8 mouse cellular contexts compared by ENCODE assay signal in the genomic region with DNA sequence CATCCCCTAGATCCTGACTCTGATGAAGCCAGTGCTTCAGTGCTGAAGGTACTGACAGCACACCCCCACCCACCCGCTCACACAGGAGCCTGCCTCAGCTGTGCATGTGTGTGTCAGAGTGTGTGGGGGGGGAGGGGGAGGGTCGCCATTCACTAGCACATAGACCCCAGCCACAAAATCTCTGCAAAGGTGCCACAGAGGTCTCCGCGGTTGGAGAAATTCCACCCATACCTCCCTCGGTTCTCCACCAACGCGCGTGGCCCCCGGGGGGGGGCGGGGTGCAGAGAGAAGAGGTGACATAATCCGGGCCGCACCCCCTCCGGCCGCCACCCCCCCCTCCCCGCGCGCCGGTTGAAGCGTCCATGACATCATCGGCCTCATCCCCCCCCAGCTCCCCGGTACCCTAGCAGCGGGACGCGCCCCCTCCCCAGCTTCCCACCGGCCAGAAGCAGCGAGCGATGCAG. TPM values are rescaled to one million over a fixed set of nuclear protein-coding genes. Genes with fewer than 3 reads are reported as not detected.
DNase-seq lines count a peak whose midpoint lies in the region; ATAC-seq and TF ChIP-seq lines count a peak whose summit lies in the region.

No protein-coding gene starts in this region.

- no peak for DNase-seq in left cerebral cortex, adult 2 months (ENCODE audit: extremely low spot score in 1 of 2, low spot score in 2 of 2)
- no peak for DNase-seq in left cerebral cortex, adult 11 months (ENCODE audit: low spot score)
- DNase-seq in ZHBTc4 (ENCODE audit: low read depth, low spot score), result peak; percentile 66
- peak; percentile 67 for DNase-seq in forebrain, embryonic 14.5 days (ENCODE audit: low spot score)
- DNase-seq in liver, embryonic 14.5 days (ENCODE audit: low read depth in 3 of 3, low spot score in 3 of 3), result no peak
- DNase-seq in stomach, postnatal 0 days (ENCODE audit: low spot score), result no peak
- no peak for DNase-seq in B cell, adult 2 months

- peak overlapping the region; percentile 86 for H3K4me2 ChIP-seq in forebrain, embryonic 14.5 days (ENCODE audit: low read length)
- peak overlapping the region; percentile 86 for H3K4me2 ChIP-seq in liver, embryonic 14.5 days (ENCODE audit: low read depth)
- H3K4me2 ChIP-seq in stomach, postnatal 0 days (replicated peaks; ENCODE audit: low read depth), result peak overlapping the region; percentile 97

- TF ChIP-seq CTCF in left cerebral cortex, adult 2 months (IDR thresholded peaks at IDR 0.05), result no peak
- no peak for TF ChIP-seq CTCF in liver, embryonic 14.5 days (IDR thresholded peaks at IDR 0.05; ENCODE audit: low read depth)
- TF ChIP-seq CTCF in stomach, postnatal 0 days (IDR thresholded peaks at IDR 0.05; ENCODE audit: low read depth), result no peak

- intact Hi-C loops in left cerebral cortex, adult 2 months (cut with DNase I), result loop anchor here (1.0 kb wide), 1 partner anchor 22 kb away; a partner anchor contains a TSS

- under 1% methylated on average over 26 of the region's 27 CpGs for WGBS in forebrain, embryonic 14.5 days
- WGBS in liver, embryonic 14.5 days (ENCODE audit: insufficient replicate concordance), result 1% methylated on average over 25 of the region's 27 CpGs
- WGBS in stomach, postnatal 0 days, result under 1% methylated on average over 16 of the region's 27 CpGs

- peak overlapping the region; percentile 77 for H3K9ac ChIP-seq in forebrain, embryonic 14.5 days (ENCODE audit: low read length)
- peak overlapping the region; percentile 66 for H3K9ac ChIP-seq in liver, embryonic 14.5 days (replicated peaks)
- peak overlapping the region; percentile 68 for H3K9ac ChIP-seq in stomach, postnatal 0 days (ENCODE audit: low read length)

- H3K27me3 ChIP-seq in forebrain, embryonic 14.5 days (replicated peaks; ENCODE audit: control insufficient read depth, insufficient read depth, low read length), result peaks cover 9% of the 10 kb centered on the region; the same call in 1 of the 2 replicates
- peaks cover 11% of the 10 kb centered on the region for H3K27me3 ChIP-seq in liver, embryonic 14.5 days (ENCODE audit: control insufficient read depth, insufficient read depth, low read length)
- H3K27me3 ChIP-seq in stomach, postnatal 0 days (ENCODE audit: control insufficient read depth, insufficient read depth, low read length), result no peaks in the 10 kb centered on the region

- ATAC-seq in forebrain, embryonic 14.5 days, result peak; percentile 76
- ATAC-seq in liver, embryonic 14.5 days (ENCODE audit: insufficient read depth), result peak; percentile 34
- no peak; the same call in 1 of the 2 replicates for ATAC-seq in stomach, postnatal 0 days (ENCODE audit: low FRiP score, low TSS enrichment)
- ATAC-seq in megakaryocyte-erythroid progenitor cell, adult 5-6 weeks (replicated peaks; ENCODE audit: low FRiP score, low TSS enrichment, poor library complexity, severe bottlenecking), result no peak

- H3K27ac ChIP-seq in left cerebral cortex, adult 2 months, result peak overlapping the region; percentile 96
- peak overlapping the region; percentile 44; the same call in 1 of the 2 replicates for H3K27ac ChIP-seq in forebrain, embryonic 14.5 days (ENCODE audit: low read depth, low read length)
- no peak overlapping the region for H3K27ac ChIP-seq in liver, embryonic 14.5 days
- peak overlapping the region; percentile 30; the same call in 1 of the 2 replicates for H3K27ac ChIP-seq in stomach, postnatal 0 days (replicated peaks)

- H3K4me1 ChIP-seq in forebrain, embryonic 14.5 days (ENCODE audit: control insufficient read depth, insufficient read depth, low read length), result peaks cover 10% of the 10 kb centered on the region
- peaks cover 3 to 5% of the 10 kb centered on the region in 2 experiments for H3K4me1 ChIP-seq in liver, embryonic 14.5 days (replicated peaks; ENCODE audit: control insufficient read depth in 2 of 2, insufficient read depth in 2 of 2, low read length in 1 of 2)
- no peaks in the 10 kb centered on the region for H3K4me1 ChIP-seq in stomach, postnatal 0 days (replicated peaks; ENCODE audit: control insufficient read depth, insufficient read depth)

- peak overlapping the region; percentile 68 for H3K4me3 ChIP-seq in left cerebral cortex, adult 2 months
- peak overlapping the region; percentile 71 for H3K4me3 ChIP-seq in forebrain, embryonic 14.5 days (ENCODE audit: low read depth, low read length)
- peak overlapping the region; percentile 60 to 64 for H3K4me3 ChIP-seq in liver, embryonic 14.5 days (ENCODE audit: insufficient read depth in 1 of 2, low read depth in 2 of 2, low read length in 2 of 2)
- peak overlapping the region; percentile 67 for H3K4me3 ChIP-seq in stomach, postnatal 0 days (ENCODE audit: low read depth, low read length)

- TF ChIP-seq EP300 in liver, embryonic 14.5 days (IDR thresholded peaks at IDR 0.05; ENCODE audit: low read depth), result no peak
- TF ChIP-seq EP300 in stomach, postnatal 0 days (optimal IDR thresholded peaks at IDR 0.05), result no peak

- no peaks in the 10 kb centered on the region for H3K9me3 ChIP-seq in forebrain, embryonic 14.5 days (replicated peaks; ENCODE audit: control insufficient read depth, low read length)
- H3K9me3 ChIP-seq in liver, embryonic 14.5 days (ENCODE audit: control insufficient read depth, low read length), result no peaks in the 10 kb centered on the region
- no peaks in the 10 kb centered on the region for H3K9me3 ChIP-seq in stomach, postnatal 0 days (ENCODE audit: control insufficient read depth, low read length)

- no peaks in the 10 kb centered on the region for H3K36me3 ChIP-seq in forebrain, embryonic 14.5 days (ENCODE audit: control insufficient read depth, insufficient read depth, low read length)
- H3K36me3 ChIP-seq in liver, embryonic 14.5 days (replicated peaks; ENCODE audit: control insufficient read depth, insufficient read depth, low read depth), result no peaks in the 10 kb centered on the region
- no peaks in the 10 kb centered on the region for H3K36me3 ChIP-seq in stomach, postnatal 0 days (ENCODE audit: control insufficient read depth, insufficient read depth, low read length)

RNA-seq across cellular contexts. Expression of a gene that starts 0.4 kb away (rescaled TPM):
- total RNA-seq in left cerebral cortex, adult 2 months (2021), result 100 to 1,000 TPM; 202 to 214 TPM
- polyA plus RNA-seq in forebrain, embryonic 14.5 days (2014; fragmentation: Nextera tagmentation; extraction: Ambion mirVana), result 1.6 and 2.5 TPM in 2 replicates
- polyA plus RNA-seq in liver, embryonic 14.5 days (2012; rRNA removed), result 2.1 and 2.7 TPM in 2 replicates
- 0.27 and 0.42 TPM in 2 replicates for polyA plus RNA-seq in liver, embryonic 14.5 days (2014; fragmentation: Nextera tagmentation; extraction: Ambion mirVana)
- polyA plus RNA-seq in stomach, postnatal 0 days (2015; fragmentation: Nextera tagmentation; extraction: Ambion mirVana), result 2.9 and 3.1 TPM in 2 replicates
- 0.79 and 1.2 TPM in 2 replicates for total RNA-seq in megakaryocyte-erythroid progenitor cell, adult 5-6 weeks (2014; fragmentation: Nextera tagmentation)
- total RNA-seq in megakaryocyte-erythroid progenitor cell, adult 5-6 weeks (2017), result 0.08 TPM in 1 of 2 replicates, not detected in the other

RNA-seq across cellular contexts. Expression of a gene that starts 12.4 kb away (rescaled TPM):
- 10 to 100 TPM; 10.0 to 12.5 TPM for total RNA-seq in left cerebral cortex, adult 2 months (2021)
- polyA plus RNA-seq in forebrain, embryonic 14.5 days (2014; fragmentation: Nextera tagmentation; extraction: Ambion mirVana), result 13.0 and 14.9 TPM in 2 replicates
- polyA plus RNA-seq in liver, embryonic 14.5 days (2012; rRNA removed), result 3.3 and 3.4 TPM in 2 replicates
- polyA plus RNA-seq in liver, embryonic 14.5 days (2014; fragmentation: Nextera tagmentation; extraction: Ambion mirVana), result 5.4 and 6.3 TPM in 2 replicates
- 3.8 and 4.1 TPM in 2 replicates for polyA plus RNA-seq in stomach, postnatal 0 days (2015; fragmentation: Nextera tagmentation; extraction: Ambion mirVana)
- 9.1 and 15.6 TPM in 2 replicates for total RNA-seq in megakaryocyte-erythroid progenitor cell, adult 5-6 weeks (2014; fragmentation: Nextera tagmentation)
- total RNA-seq in megakaryocyte-erythroid progenitor cell, adult 5-6 weeks (2017), result 8.3 and 8.5 TPM in 2 replicates

RNA-seq across cellular contexts. Expression of a gene that starts 12.4 kb away (rescaled TPM):
- 1 to 10 TPM; 7.9 to 8.7 TPM for total RNA-seq in left cerebral cortex, adult 2 months (2021)
- 14.0 and 15.9 TPM in 2 replicates for polyA plus RNA-seq in forebrain, embryonic 14.5 days (2014; fragmentation: Nextera tagmentation; extraction: Ambion mirVana)
- 2.8 and 3.6 TPM in 2 replicates for polyA plus RNA-seq in liver, embryonic 14.5 days (2012; rRNA removed)
- polyA plus RNA-seq in liver, embryonic 14.5 days (2014; fragmentation: Nextera tagmentation; extraction: Ambion mirVana), result 11.1 and 11.9 TPM in 2 replicates
- polyA plus RNA-seq in stomach, postnatal 0 days (2015; fragmentation: Nextera tagmentation; extraction: Ambion mirVana), result 6.5 and 6.7 TPM in 2 replicates
- total RNA-seq in megakaryocyte-erythroid progenitor cell, adult 5-6 weeks (2014; fragmentation: Nextera tagmentation), result 18.1 and 19.7 TPM in 2 replicates
- 30.6 and 38.4 TPM in 2 replicates for total RNA-seq in megakaryocyte-erythroid progenitor cell, adult 5-6 weeks (2017)

RNA-seq across cellular contexts. Expression of a gene that starts 22.2 kb away (rescaled TPM):
- total RNA-seq in left cerebral cortex, adult 2 months (2021), result 100 to 1,000 TPM in 1 of 2 experiments, 10 to 100 TPM in 1; 96.3 to 106 TPM
- 49.8 and 55.9 TPM in 2 replicates for polyA plus RNA-seq in forebrain, embryonic 14.5 days (2014; fragmentation: Nextera tagmentation; extraction: Ambion mirVana)
- 12.8 and 27.9 TPM in 2 replicates for polyA plus RNA-seq in liver, embryonic 14.5 days (2012; rRNA removed)
- polyA plus RNA-seq in liver, embryonic 14.5 days (2014; fragmentation: Nextera tagmentation; extraction: Ambion mirVana), result 34.6 and 35.4 TPM in 2 replicates
- 84.3 and 85.0 TPM in 2 replicates for polyA plus RNA-seq in stomach, postnatal 0 days (2015; fragmentation: Nextera tagmentation; extraction: Ambion mirVana)
- 103 and 130 TPM in 2 replicates for total RNA-seq in megakaryocyte-erythroid progenitor cell, adult 5-6 weeks (2014; fragmentation: Nextera tagmentation)
- total RNA-seq in megakaryocyte-erythroid progenitor cell, adult 5-6 weeks (2017), result 63.3 and 66.2 TPM in 2 replicates

RNA-seq across cellular contexts. Expression of a gene that starts 25.2 kb away (rescaled TPM):
- total RNA-seq in left cerebral cortex, adult 2 months (2021), result 10 to 100 TPM; 35.7 to 39.7 TPM
- 125 and 131 TPM in 2 replicates for polyA plus RNA-seq in forebrain, embryonic 14.5 days (2014; fragmentation: Nextera tagmentation; extraction: Ambion mirVana)
- polyA plus RNA-seq in liver, embryonic 14.5 days (2012; rRNA removed), result 35.0 and 35.7 TPM in 2 replicates
- 50.6 and 51.4 TPM in 2 replicates for polyA plus RNA-seq in liver, embryonic 14.5 days (2014; fragmentation: Nextera tagmentation; extraction: Ambion mirVana)
- polyA plus RNA-seq in stomach, postnatal 0 days (2015; fragmentation: Nextera tagmentation; extraction: Ambion mirVana), result 56.2 and 58.6 TPM in 2 replicates
- total RNA-seq in megakaryocyte-erythroid progenitor cell, adult 5-6 weeks (2014; fragmentation: Nextera tagmentation), result 67.7 and 103 TPM in 2 replicates
- total RNA-seq in megakaryocyte-erythroid progenitor cell, adult 5-6 weeks (2017), result 80.0 and 86.8 TPM in 2 replicates

Comparison
In these comparisons a context has a peak if more than half of its experiments do, and no peak if none do; other contexts are left out.
1. DNase-seq: peak in ZHBTc4 (single experiment) and forebrain, embryonic 14.5 days (single experiment); none in left cerebral cortex, adult 2 months (0 of 2), left cerebral cortex, adult 11 months (single experiment), liver, embryonic 14.5 days (0 of 3), stomach, postnatal 0 days (single experiment) and B cell, adult 2 months (0 of 2).
2. ATAC-seq: peak in forebrain, embryonic 14.5 days (single experiment) and liver, embryonic 14.5 days (single experiment); none in stomach, postnatal 0 days (single experiment) and megakaryocyte-erythroid progenitor cell, adult 5-6 weeks (single experiment).
3. Peak in every context shown above with its lines, with median percentiles within 50 percentile points of each other: H3K4me3 ChIP-seq, H3K4me2 ChIP-seq and H3K9ac ChIP-seq.